Mouse (Mus musculus) limb, embryonic 10.5 days (tissue): ENCODE data around the gene Exosc6. TPM values are rescaled to one million over a fixed set of nuclear protein-coding genes. Genes with fewer than 3 reads are reported as not detected.

Source experiments
- DNase-seq: peaks from one replicate; pipeline ENCODE4 v3.0.0-alpha.2; 2017; ENCODE audit warnings: low spot score
- H3K27ac ChIP-seq: fragments of 300-500 bp; sonication (generic); 2 replicates; pipeline ENCODE4 v1.5.1; 2016; ENCODE audit warnings: mild to moderate bottlenecking
- H3K27me3 ChIP-seq: fragments of 300-500 bp; sonication (generic); 2 replicates; pipeline ENCODE4 v1.6.1; 2016; ENCODE audit warnings: low read depth, mild to moderate bottlenecking; ENCODE audit not compliant: poor library complexity, severe bottlenecking
- H3K36me3 ChIP-seq: fragments of 300-500 bp; sonication (generic); 2 replicates; pipeline ENCODE4 v1.6.1; 2016; ENCODE audit warnings: mild to moderate bottlenecking, moderate library complexity
- H3K4me1 ChIP-seq: fragments of 300-500 bp; sonication (generic); 2 replicates; pipeline ENCODE4 v1.6.1; 2016
- H3K4me3 ChIP-seq: fragments of 300-500 bp; sonication (generic); 2 replicates; pipeline ENCODE4 v1.5.1; 2016; ENCODE audit warnings: mild to moderate bottlenecking, moderate library complexity
- H3K9me3 ChIP-seq: fragments of 300-500 bp; sonication (generic); replicated peaks from 2 replicates; pipeline ENCODE4 v1.6.1; 2016; ENCODE audit warnings: mild to moderate bottlenecking
- WGBS: fragments of 180-500 bp; shearing (Covaris S2); methylation state at CpG from one replicate; pipeline ENCODE4 v1.1.7; 2016; 5-methylcytosine and 5-hydroxymethylcytosine counted together
- polyA plus RNA-seq: library from polyadenylated mRNA; unstranded; fragments of >200 nt; fragmentation: Nextera tagmentation; extraction: Ambion mirVana; gene quantifications from 2 replicates; pipeline ENCODE4 v1.2.1, GENCODE M21; 2016

Gene Exosc6
- polyA plus RNA-seq, 1 experiment from 2014 or later = 21.5 TPM

GRCm38 (mm10) chr8:111044003-111044734 lies 12.0 kb upstream of the Exosc6 start:
- WGBS = 49% methylated on average over 2 of the region's 2 CpGs
- H3K9me3 ChIP-seq = no peaks in the 10 kb centered on the region
- no peak overlapping the region for H3K27ac ChIP-seq
- H3K36me3 ChIP-seq = peaks cover 100% of the 10 kb centered on the region
- DNase-seq = no peak
- no peaks in the 10 kb centered on the region for H3K4me1 ChIP-seq
- H3K4me3 ChIP-seq = no peak overlapping the region
- no peaks in the 10 kb centered on the region for H3K27me3 ChIP-seq

GRCm38 (mm10) chr8:111048694-111049093 lies 7.4 kb upstream of the Exosc6 start:
- 95% methylated on average over 2 of the region's 2 CpGs for WGBS
- Histone ChIP-seq H3K27me3 (no peaks in the 10 kb centered on the region), H3K4me1 (no peaks in the 10 kb centered on the region), H3K4me3 (no peak overlapping the region), H3K9me3 (no peaks in the 10 kb centered on the region), H3K27ac (no peak overlapping the region), H3K36me3 (peaks cover 100% of the 10 kb centered on the region)
- DNase-seq = no peak

- no peaks in the 10 kb centered on the region for H3K9me3 ChIP-seq
- H3K4me1 ChIP-seq = no peaks in the 10 kb centered on the region
- H3K27me3 ChIP-seq = no peaks in the 10 kb centered on the region
- H3K27ac ChIP-seq = no peak overlapping the region
- no peak for DNase-seq
- peaks cover 100% of the 10 kb centered on the region for H3K36me3 ChIP-seq
- WGBS = 98% methylated on average over 7 of the region's 7 CpGs
- no peak overlapping the region for H3K4me3 ChIP-seq
Observed at GRCm38 (mm10) chr8:111049106-111049505, 7.0 kb upstream of the Exosc6 start.

DNA sequence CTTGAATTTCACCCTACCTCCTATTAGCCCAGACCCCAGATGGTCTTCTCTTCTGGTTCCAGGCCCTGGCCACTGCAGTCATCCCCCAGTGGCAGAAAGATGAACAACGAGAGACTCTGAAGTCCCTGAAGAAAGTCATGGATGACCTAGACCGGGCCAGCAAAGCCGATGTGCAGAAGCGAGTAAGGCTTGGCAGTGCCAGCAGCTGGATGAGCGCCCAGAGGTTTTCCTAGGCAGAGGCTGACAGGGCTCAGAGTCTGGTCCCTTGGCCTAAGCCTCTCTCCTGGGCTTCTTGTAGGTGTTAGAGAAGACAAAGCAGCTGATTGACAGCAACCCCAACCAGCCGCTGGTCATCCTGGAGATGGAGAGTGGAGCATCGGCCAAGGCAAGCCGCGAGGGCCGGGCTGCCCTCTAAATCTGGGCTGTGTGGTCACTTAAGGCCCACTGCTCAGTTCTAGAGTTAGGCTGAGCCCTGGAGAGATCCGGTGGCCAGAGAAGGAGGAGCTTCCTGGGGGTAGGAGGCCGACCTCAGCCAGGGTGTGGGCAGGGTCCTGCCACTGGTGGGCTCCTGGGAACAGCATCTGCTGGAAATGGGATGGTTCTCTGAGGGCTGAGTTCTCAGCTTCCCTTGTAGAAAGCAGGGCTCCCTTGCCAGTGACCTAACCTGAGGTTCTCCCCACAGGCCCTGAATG lies 2.2 kb upstream of the Exosc6 start:
- no peak overlapping the region for H3K27ac ChIP-seq
- H3K27me3 ChIP-seq = no peaks in the 10 kb centered on the region
- WGBS = 97% methylated on average over 12 of the region's 12 CpGs
- no peak overlapping the region for H3K4me3 ChIP-seq
- peaks cover 16% of the 10 kb centered on the region for H3K4me1 ChIP-seq
- H3K9me3 ChIP-seq = no peaks in the 10 kb centered on the region
- peaks cover 94% of the 10 kb centered on the region for H3K36me3 ChIP-seq
- no peak for DNase-seq

DNA sequence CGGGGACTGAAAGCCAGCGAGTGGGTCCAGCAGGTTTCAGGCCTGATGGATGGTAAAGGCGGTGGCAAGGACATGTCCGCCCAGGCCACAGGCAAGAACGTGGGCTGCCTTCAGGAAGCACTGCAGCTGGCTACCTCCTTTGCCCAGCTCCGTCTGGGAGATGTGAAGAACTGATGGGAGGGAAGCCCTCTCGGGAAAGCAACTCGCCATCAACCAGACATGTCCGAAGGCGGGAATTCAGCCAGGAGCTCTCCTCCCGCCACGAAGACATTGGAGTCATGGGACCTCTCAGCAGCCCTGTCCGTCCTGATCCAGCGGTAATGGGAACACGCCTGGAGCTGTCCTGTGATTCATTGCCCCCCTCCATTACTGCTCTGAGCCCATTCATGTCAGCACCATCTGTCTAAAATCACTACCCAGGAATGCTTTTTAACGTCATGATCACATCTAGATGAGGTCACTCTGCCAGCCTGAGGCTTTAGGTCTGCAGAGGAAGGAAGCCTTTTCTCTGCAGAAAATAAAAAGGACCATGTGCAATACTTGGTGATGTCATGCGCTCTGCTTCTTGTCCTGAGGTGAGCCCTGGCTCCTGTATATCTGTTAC lies 1.0 kb upstream of the Exosc6 start:
- WGBS = 93% methylated on average over 17 of the region's 17 CpGs
- no peak overlapping the region for H3K27ac ChIP-seq
- no peaks in the 10 kb centered on the region for H3K27me3 ChIP-seq

GRCm38 (mm10) chr8:111055661-111056060 lies 478 bp upstream of the Exosc6 start:
- peaks cover 26% of the 10 kb centered on the region for H3K4me1 ChIP-seq
- no peak for DNase-seq
- peak overlapping the region; percentile 98 for H3K4me3 ChIP-seq
- peaks cover 80% of the 10 kb centered on the region for H3K36me3 ChIP-seq
- 67% methylated on average over 2 of the region's 2 CpGs for WGBS
- no peak overlapping the region for H3K27ac ChIP-seq
- no peaks in the 10 kb centered on the region for H3K27me3 ChIP-seq
- no peaks in the 10 kb centered on the region for H3K9me3 ChIP-seq

More for the DNA sequence above, 1.0 kb upstream of the Exosc6 start:
- DNase-seq = no peak
- peaks cover 86% of the 10 kb centered on the region for H3K36me3 ChIP-seq
- no peak overlapping the region for H3K4me3 ChIP-seq
- no peaks in the 10 kb centered on the region for H3K9me3 ChIP-seq
- H3K4me1 ChIP-seq = peaks cover 25% of the 10 kb centered on the region

DNA sequence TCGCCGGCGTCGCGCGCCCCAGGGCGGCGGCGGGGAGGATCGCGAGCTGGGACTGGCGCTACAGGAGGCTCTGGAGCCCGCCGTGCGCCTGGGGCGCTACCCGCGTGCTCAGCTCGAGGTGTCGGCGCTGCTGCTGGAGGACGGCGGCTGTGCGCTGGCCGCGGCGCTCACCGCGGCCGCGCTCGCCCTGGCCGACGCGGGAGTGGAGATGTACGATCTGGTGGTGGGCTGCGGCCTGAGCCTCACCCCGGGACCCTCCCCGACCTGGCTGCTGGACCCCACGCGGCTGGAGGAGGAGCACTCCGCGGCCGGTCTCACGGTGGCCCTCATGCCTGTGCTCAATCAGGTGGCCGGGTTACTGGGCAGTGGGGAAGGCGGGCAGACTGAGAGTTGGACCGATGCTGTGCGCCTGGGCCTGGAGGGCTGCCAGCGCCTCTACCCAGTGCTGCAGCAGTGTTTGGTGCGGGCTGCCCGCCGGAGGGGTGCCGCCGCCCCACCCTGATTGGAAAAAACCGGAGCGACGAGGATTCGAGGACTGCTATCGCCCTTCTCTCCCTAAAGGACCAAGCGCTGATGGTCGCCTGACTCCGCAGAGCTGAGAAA lies 653 bp downstream of the Exosc6 start:
- peak overlapping the region; percentile 94 for H3K27ac ChIP-seq
- H3K9me3 ChIP-seq = no peaks in the 10 kb centered on the region
- H3K36me3 ChIP-seq = peaks cover 69% of the 10 kb centered on the region
- H3K4me3 ChIP-seq = peak overlapping the region; percentile 98
- H3K4me1 ChIP-seq = peaks cover 37% of the 10 kb centered on the region
- DNase-seq = peak; percentile 70
- no peaks in the 10 kb centered on the region for H3K27me3 ChIP-seq
- WGBS = under 1% methylated on average over 62 of the region's 63 CpGs

GRCm38 (mm10) chr8:111058946-111059572 lies 2.9 kb downstream of the Exosc6 start:
- 69% methylated on average over 2 of the region's 2 CpGs for WGBS
- H3K36me3 ChIP-seq = peaks cover 46% of the 10 kb centered on the region
- no peaks in the 10 kb centered on the region for H3K9me3 ChIP-seq
- H3K27me3 ChIP-seq = no peaks in the 10 kb centered on the region
- no peak for DNase-seq
- no peak overlapping the region for H3K4me3 ChIP-seq
- no peak overlapping the region for H3K27ac ChIP-seq
- H3K4me1 ChIP-seq = peaks cover 48% of the 10 kb centered on the region

DNA sequence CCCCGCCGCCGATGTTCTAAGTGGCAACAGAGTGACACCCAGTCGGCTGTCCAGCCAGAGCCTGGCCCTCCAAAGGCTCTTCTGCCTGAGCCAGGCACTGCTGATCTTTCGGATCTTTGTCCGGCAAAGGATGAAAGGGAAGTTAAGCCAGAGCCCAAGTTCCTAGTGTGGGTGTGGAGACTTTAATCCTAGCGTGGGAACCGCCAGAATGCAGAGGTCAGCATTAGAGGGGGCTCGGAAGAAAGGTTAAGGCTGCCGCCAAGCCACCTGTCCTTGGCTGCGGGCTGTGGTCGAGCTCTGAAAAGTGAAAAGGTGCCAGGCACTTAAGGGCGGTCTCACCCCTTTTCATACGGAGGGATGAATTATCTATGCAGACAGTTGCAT lies 5.5 kb downstream of the Exosc6 start:
- under 1% methylated on average over 14 of the region's 14 CpGs for WGBS
- Histone ChIP-seq H3K27ac (peak overlapping the region; percentile 78), H3K27me3 (no peaks in the 10 kb centered on the region), H3K4me1 (peaks cover 48% of the 10 kb centered on the region), H3K9me3 (no peaks in the 10 kb centered on the region), H3K36me3 (peaks cover 22% of the 10 kb centered on the region), H3K4me3 (peak overlapping the region; percentile 74)
- peak; percentile 59 for DNase-seq

GRCm38 (mm10) chr8:111062072-111062757 lies 6.1 kb downstream of the Exosc6 start:
- H3K4me3 ChIP-seq = peak overlapping the region; percentile 74
- peak; percentile 94 for DNase-seq
- peak overlapping the region; percentile 78 for H3K27ac ChIP-seq
- H3K9me3 ChIP-seq = no peaks in the 10 kb centered on the region
- WGBS = under 1% methylated on average over 27 of the region's 27 CpGs
- H3K27me3 ChIP-seq = no peaks in the 10 kb centered on the region
- peaks cover 21% of the 10 kb centered on the region for H3K36me3 ChIP-seq
- peaks cover 44% of the 10 kb centered on the region for H3K4me1 ChIP-seq

GRCm38 (mm10) chr8:111062893-111063292 lies 6.8 kb downstream of the Exosc6 start:
- peak overlapping the region; percentile 74 for H3K4me3 ChIP-seq
- H3K4me1 ChIP-seq = peaks cover 37% of the 10 kb centered on the region
- peaks cover 14% of the 10 kb centered on the region for H3K36me3 ChIP-seq
- H3K27me3 ChIP-seq = no peaks in the 10 kb centered on the region
- no peak for DNase-seq
- peak overlapping the region; percentile 53; the same call in 1 of the 2 replicates for H3K27ac ChIP-seq
- 68% methylated on average over 2 of the region's 2 CpGs for WGBS
- no peaks in the 10 kb centered on the region for H3K9me3 ChIP-seq

GRCm38 (mm10) chr8:111066308-111066707 lies 10.2 kb downstream of the Exosc6 start:
- Histone ChIP-seq H3K36me3 (no peaks in the 10 kb centered on the region), H3K4me3 (no peak overlapping the region), H3K9me3 (no peaks in the 10 kb centered on the region), H3K27ac (no peak overlapping the region), H3K27me3 (no peaks in the 10 kb centered on the region), H3K4me1 (peaks cover 16% of the 10 kb centered on the region)
- WGBS = 71% methylated on average over 4 of the region's 4 CpGs
- no peak for DNase-seq
